Mouse (Mus musculus) retina, embryonic 14.5 days (tissue): ENCODE data around the gene Sf1.

Source experiments
- DNase-seq: peaks from one replicate; pipeline ENCODE4 v3.0.0-alpha.2; 2015; ENCODE audit warnings: low spot score

Sf1 gene

GRCm38 (mm10) chr19:6375423-6376254, 12.1 kb downstream of the Sf1 start:
- no peak for DNase-seq

- DNase-seq, result peak; percentile 69
Observed at GRCm38 (mm10) chr19:6376255-6376564, 12.7 kb downstream of the Sf1 start.

GRCm38 (mm10) chr19:6376643-6377042, 13.2 kb downstream of the Sf1 start:
- no peak for DNase-seq

DNA sequence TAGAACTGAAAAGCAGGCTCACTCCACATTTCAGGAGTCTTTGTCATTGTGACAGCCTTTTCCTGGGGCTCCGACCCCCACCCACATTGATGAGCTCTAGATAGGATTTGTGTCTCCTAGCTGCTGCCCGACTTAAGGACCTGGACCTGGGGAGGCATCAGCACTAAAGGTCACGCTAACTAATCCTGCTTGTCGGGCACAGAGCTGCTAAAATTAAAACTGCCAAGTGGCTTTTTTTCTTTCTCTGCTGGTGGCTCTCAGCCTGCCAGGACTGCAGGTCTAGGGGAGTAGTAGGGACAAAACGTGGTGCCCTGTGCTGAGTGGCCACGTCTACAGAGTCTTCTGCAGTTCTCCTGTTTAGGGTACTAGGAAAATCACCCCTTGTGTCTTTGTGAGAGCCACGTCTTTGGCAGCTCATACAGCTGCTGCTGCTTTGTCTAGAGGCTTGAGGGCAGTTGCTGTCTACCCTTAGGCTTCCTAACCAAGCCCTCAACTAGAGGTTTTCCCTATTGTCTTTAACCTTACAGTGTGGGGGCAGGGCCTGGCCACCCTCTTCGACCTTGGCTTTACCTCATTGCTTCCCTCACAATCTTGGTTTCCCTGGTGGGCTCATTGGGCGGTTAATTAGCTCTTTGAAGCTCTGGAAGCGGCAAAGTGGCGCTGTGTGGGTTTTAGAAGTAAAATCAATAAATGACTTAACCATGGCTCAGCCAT, 14.0 kb downstream of the Sf1 start:
- peak; percentile 32 for DNase-seq

DNA sequence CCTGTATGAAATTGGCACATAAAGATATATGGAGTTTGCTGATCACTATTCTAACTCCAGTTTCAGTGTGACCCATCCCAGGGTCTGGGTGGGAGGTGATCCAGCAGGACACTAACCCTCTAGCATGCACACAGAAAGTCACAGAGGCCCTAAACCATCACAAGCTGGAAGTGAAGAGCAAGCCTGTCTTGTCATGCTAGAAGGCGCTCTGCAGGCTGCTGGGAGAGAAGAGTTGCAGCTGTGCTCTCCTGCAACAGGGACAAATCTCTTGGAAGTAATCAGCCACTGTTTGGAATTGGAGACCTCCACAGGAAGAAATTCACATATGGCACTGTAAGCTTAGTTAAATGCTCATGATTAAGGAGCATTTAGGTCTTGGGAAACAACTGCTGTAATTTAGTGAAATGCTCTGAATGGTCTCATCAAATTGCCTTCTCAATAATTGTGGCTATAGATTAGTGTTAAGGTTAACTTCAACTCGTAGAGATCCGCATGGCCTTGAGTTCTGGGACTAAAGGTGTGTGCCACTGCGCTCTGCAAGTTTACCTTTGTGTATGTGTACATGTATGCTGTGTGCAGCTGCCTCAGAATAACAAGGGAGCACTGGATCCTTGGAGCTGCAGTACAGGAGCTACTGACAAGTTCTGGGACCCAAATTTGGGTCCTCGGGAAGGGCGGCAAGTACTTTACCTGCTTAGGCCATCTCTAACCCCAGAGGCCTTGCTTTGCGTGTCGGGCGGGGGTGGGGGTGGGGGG, 17.1 kb downstream of the Sf1 start:
- DNase-seq, result no peak

GRCm38 (mm10) chr19:6381238-6381637, 17.7 kb downstream of the Sf1 start:
- DNase-seq, result no peak

- no peak for DNase-seq
Observed at GRCm38 (mm10) chr19:6382323-6382924, 18.9 kb downstream of the Sf1 start.

DNA sequence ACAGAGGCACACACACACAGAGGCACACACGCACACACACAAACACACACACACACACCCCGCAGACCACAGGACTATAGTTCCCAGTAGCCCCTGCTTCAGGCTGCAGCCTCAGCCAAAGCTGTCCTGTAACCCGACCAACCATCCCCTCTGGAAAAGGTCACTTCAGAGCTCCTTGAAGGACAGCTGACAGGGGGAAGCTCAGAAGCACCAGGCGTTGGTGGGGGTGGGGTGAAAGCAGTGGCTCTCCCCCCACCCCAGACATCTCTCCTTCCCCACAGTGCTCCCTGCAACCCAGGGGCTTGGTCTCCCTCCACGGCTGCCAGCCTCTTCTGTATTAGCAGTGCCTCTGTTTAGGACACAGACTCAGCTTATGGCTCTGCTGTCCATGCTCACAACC, 20.0 kb downstream of the Sf1 start:
- no peak for DNase-seq

DNA sequence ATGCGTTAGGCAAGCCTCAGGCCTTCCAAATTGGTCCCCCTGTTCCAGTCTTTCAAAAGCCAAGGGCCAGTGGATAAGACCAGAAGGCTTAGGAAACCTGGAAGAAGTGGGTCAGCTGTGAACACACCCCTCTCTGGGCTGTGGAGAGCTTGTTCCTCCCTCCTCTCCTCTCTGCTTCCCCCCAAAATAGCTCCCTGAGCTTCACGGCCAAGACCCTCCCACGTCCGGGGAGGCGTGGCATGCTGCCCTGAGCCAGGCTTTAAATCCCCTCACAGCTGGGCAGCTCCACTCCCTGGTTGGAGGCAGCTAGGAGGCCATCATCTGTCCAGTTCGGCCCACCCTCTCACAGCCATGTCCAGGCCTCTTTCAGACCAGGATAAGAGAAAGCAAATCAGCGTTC, 20.6 kb downstream of the Sf1 start, which contains the start of gene Pygm:
Gene Pygm, plus strand, starts transcription at position 272 of the 400 bp plus-strand sequence.
- peak; percentile 66 for DNase-seq

DNA sequence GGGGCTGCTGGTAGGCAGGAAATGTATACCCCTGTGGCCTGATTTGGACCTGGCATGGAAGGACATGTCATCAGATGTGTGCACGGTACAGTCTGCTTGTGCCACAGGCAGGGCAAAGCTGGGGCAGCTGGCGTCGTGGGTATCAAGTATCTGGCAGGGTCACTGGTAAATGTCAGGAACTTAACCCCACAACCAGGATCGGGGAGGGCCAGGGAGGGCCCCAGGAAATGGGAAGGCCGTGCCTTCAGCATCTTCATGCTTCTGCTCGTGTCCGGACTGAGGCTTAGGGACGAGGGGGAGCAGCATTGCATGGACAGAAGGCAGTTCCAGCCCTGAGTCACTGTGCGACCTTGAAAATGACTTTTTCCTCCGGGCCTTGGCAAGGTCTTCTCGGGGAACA, 21.5 kb downstream of the Sf1 start:
- no peak for DNase-seq

DNA sequence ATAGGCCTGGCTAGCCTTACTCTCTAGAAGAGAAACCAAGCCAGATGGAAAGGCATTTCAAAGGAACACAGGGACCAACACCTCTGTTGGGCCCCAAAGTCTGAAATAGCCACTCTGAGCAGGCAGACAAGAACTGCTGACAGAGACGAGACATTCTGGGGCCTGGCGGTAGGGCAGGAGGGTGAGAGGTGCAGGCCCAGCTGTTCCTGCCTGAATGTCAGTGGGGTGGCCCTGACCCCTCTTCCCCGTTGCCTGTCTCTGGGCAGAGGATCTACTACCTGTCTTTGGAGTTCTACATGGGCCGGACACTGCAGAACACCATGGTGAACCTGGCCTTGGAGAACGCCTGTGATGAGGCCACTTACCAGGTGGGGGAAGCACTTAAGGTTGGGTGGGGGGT, 21.9 kb downstream of the Sf1 start:
- no peak for DNase-seq

- DNase-seq, result no peak
Observed at GRCm38 (mm10) chr19:6385821-6386220, 22.3 kb downstream of the Sf1 start.

- no peak for DNase-seq
Observed at GRCm38 (mm10) chr19:6386234-6386633, 22.7 kb downstream of the Sf1 start.

DNA sequence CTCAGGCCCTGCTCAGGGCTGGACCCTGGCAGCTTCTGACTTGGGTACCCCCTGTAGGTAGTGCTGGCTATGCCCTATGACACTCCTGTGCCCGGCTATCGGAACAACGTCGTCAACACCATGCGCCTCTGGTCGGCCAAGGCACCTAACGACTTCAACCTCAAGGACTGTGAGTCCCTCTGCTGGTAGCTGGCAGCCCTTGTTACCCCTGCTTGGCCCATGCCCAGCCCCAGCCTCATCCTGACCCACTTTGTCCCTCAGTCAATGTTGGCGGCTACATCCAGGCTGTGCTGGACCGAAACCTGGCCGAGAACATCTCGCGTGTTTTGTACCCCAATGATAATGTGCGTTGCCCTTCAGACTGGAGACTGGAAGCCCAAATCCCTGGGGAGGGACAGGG, 24.5 kb downstream of the Sf1 start:
- no peak for DNase-seq

DNA sequence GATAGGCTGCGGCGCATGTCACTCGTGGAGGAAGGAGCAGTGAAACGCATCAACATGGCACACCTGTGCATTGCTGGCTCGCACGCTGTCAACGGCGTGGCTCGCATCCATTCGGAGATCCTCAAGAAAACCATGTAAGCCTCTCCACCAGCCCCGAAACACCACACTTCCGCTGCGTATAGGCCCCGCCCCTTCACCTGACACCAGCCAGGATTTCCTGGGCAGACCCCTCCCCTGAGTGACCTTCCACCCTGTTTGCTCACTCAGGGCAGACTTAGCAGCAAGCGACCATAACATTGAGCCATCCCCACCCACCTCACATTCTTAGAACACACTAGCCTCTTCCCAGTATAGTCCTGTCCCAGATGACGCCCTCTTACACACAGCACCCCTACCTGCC, 26.3 kb downstream of the Sf1 start:
- peak; percentile 22 for DNase-seq

- DNase-seq, result no peak
Observed at GRCm38 (mm10) chr19:6390251-6390650, 26.8 kb downstream of the Sf1 start.

- no peak for DNase-seq
Observed at GRCm38 (mm10) chr19:6392743-6393393, 29.4 kb downstream of the Sf1 start.

DNA sequence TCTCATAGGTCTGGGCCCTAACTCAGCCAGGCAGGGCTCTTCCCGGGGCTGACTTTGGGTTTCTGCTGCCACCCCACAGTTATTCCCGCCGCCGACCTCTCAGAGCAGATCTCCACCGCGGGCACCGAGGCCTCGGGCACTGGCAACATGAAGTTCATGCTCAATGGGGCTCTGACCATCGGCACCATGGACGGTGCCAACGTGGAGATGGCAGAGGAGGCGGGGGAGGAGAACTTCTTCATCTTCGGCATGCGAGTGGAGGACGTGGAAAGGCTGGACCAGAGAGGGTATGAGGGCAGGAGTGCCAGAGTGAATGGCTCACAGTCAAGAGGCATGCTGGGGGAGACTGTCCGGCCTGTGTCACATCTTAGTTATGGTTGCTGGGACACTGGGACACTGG, 30.1 kb downstream of the Sf1 start:
- DNase-seq, result no peak

GRCm38 (mm10) chr19:6396237-6396636, 32.7 kb downstream of the Sf1 start:
- DNase-seq, result no peak

GRCm38 (mm10) chr19:6397582-6398249, 34.2 kb downstream of the Sf1 start:
- DNase-seq, result no peak
